Comparison of ENCODE assay signal across 20 mouse cellular contexts in genomic region chr12:76603779-76604178, GRCm38 (mm10).
DNase-seq lines count a peak whose midpoint lies in the region; ATAC-seq and TF ChIP-seq lines count a peak whose summit lies in the region.
"Had no signal": no experiment of that assay in that cellular context is flagged by ENCODE, and none has a peak within 500 bp of the region (broad histone marks: within the 10 kb centered on the region; RNA-seq: fewer than 3 reads in every experiment).

No protein-coding gene starts in this region.

- H3K4me2 ChIP-seq in embryonic facial prominence, embryonic 14.5 days (ENCODE audit: low read depth, low read length): no peak overlapping the region
- no peak overlapping the region for H3K4me2 ChIP-seq in limb, embryonic 13.5 days (replicated peaks)
- H3K4me2 ChIP-seq in myocyte (ENCODE audit: low read depth): no peak overlapping the region
- H3K4me2 ChIP-seq in neural tube, embryonic 15.5 days: no peak overlapping the region
- H3K4me2 ChIP-seq: embryonic facial prominence, embryonic 13.5 days; forebrain, embryonic 13.5 days; heart, embryonic 12.5 days; hindbrain, embryonic 15.5 days had no signal

- H3K79me2 ChIP-seq in myocyte (ENCODE audit: control insufficient read depth, insufficient read depth): no peaks in the 10 kb centered on the region

- no peak for TF ChIP-seq POLR2A in myocyte (IDR thresholded peaks at IDR 0.05; ENCODE audit: insufficient read length, low read depth)

- no peaks in the 10 kb centered on the region for H3K36me3 ChIP-seq in embryonic facial prominence, embryonic 14.5 days (ENCODE audit: control insufficient read depth, insufficient read depth, low read length)
- H3K36me3 ChIP-seq in embryonic facial prominence, embryonic 10.5 days (replicated peaks): no peaks in the 10 kb centered on the region
- no peaks in the 10 kb centered on the region for H3K36me3 ChIP-seq in limb, embryonic 13.5 days
- H3K36me3 ChIP-seq in limb, embryonic 10.5 days: no peaks in the 10 kb centered on the region
- H3K36me3 ChIP-seq in myocyte (ENCODE audit: control insufficient read depth, insufficient read depth): no peaks in the 10 kb centered on the region
- peaks cover 15% of the 10 kb centered on the region for H3K36me3 ChIP-seq in neural tube, embryonic 15.5 days
- H3K36me3 ChIP-seq: embryonic facial prominence, embryonic 13.5 days had no signal

- H3K27ac ChIP-seq in embryonic facial prominence, embryonic 14.5 days (replicated peaks; ENCODE audit: low read depth, low read length): no peak overlapping the region
- no peak overlapping the region for H3K27ac ChIP-seq in embryonic facial prominence, embryonic 10.5 days (replicated peaks)
- H3K27ac ChIP-seq in limb, embryonic 13.5 days: no peak overlapping the region
- H3K27ac ChIP-seq in limb, embryonic 10.5 days: no peak overlapping the region
- no peak overlapping the region for H3K27ac ChIP-seq in neural tube, embryonic 15.5 days (replicated peaks)
- H3K27ac ChIP-seq: embryonic facial prominence, embryonic 13.5 days; forebrain, embryonic 13.5 days; hindbrain, embryonic 15.5 days had no signal

- no peaks in the 10 kb centered on the region for H3K9me3 ChIP-seq in embryonic facial prominence, embryonic 14.5 days (ENCODE audit: control insufficient read depth, low read length)
- no peaks in the 10 kb centered on the region for H3K9me3 ChIP-seq in embryonic facial prominence, embryonic 10.5 days
- H3K9me3 ChIP-seq in limb, embryonic 13.5 days: no peaks in the 10 kb centered on the region
- no peaks in the 10 kb centered on the region for H3K9me3 ChIP-seq in limb, embryonic 10.5 days (replicated peaks)
- H3K9me3 ChIP-seq in neural tube, embryonic 15.5 days (replicated peaks): no peaks in the 10 kb centered on the region
- H3K9me3 ChIP-seq: embryonic facial prominence, embryonic 13.5 days; forebrain, embryonic 13.5 days; heart, embryonic 12.5 days; hindbrain, embryonic 15.5 days had no signal

- no peak overlapping the region for H3K4me3 ChIP-seq in embryonic facial prominence, embryonic 14.5 days (ENCODE audit: low read depth, low read length)
- H3K4me3 ChIP-seq in embryonic facial prominence, embryonic 10.5 days: no peak overlapping the region
- no peak overlapping the region for H3K4me3 ChIP-seq in limb, embryonic 13.5 days
- H3K4me3 ChIP-seq in limb, embryonic 10.5 days: no peak overlapping the region
- no peak overlapping the region for H3K4me3 ChIP-seq in myocyte
- H3K4me3 ChIP-seq in neural tube, embryonic 15.5 days (replicated peaks): no peak overlapping the region
- H3K4me3 ChIP-seq: embryonic facial prominence, embryonic 13.5 days; forebrain, embryonic 13.5 days; heart, embryonic 12.5 days; hindbrain, embryonic 15.5 days had no signal

- H3ac ChIP-seq in myocyte (ENCODE audit: control insufficient read depth, insufficient read length): no peak overlapping the region

- ATAC-seq in embryonic facial prominence, embryonic 14.5 days (ENCODE audit: low read depth): 0 out of 2 replicates have a peak, but pooled peaks have one; percentile 33
- peak; percentile 22; the same call in 1 of the 2 replicates for ATAC-seq in limb, embryonic 13.5 days (ENCODE audit: low FRiP score, low read depth)
- no peak for ATAC-seq in neural tube, embryonic 15.5 days (ENCODE audit: low FRiP score)
- ATAC-seq: activated CD4-positive, CD25-positive, alpha-beta regulatory T cell, adult 4 months; forebrain, embryonic 13.5 days; forebrain, postnatal 0 days; Patski had no signal

- no peak overlapping the region for H3K9ac ChIP-seq in embryonic facial prominence, embryonic 14.5 days (ENCODE audit: low read depth, low read length)
- H3K9ac ChIP-seq in limb, embryonic 13.5 days: no peak overlapping the region
- H3K9ac ChIP-seq in neural tube, embryonic 15.5 days (replicated peaks): no peak overlapping the region
- H3K9ac ChIP-seq: embryonic facial prominence, embryonic 13.5 days; forebrain, embryonic 13.5 days; forebrain, postnatal 0 days; heart, embryonic 12.5 days; hindbrain, embryonic 15.5 days had no signal

- H3K27me3 ChIP-seq in embryonic facial prominence, embryonic 14.5 days (replicated peaks; ENCODE audit: control insufficient read depth, insufficient read depth, low read length): no peaks in the 10 kb centered on the region
- 0 out of 2 replicates have a peak, but pooled peaks cover 4% of the 10 kb centered on the region for H3K27me3 ChIP-seq in embryonic facial prominence, embryonic 10.5 days (replicated peaks; ENCODE audit: low read depth, poor library complexity, severe bottlenecking)
- 0 out of 2 replicates have a peak, but pooled peaks cover 3% of the 10 kb centered on the region for H3K27me3 ChIP-seq in limb, embryonic 13.5 days
- 0 out of 2 replicates have a peak, but pooled peaks cover 7% of the 10 kb centered on the region for H3K27me3 ChIP-seq in limb, embryonic 10.5 days (ENCODE audit: low read depth, poor library complexity, severe bottlenecking)
- H3K27me3 ChIP-seq in myocyte (ENCODE audit: control insufficient read depth, insufficient read depth, insufficient read length): peaks cover 29% of the 10 kb centered on the region
- no peaks in the 10 kb centered on the region for H3K27me3 ChIP-seq in neural tube, embryonic 15.5 days (replicated peaks)
- H3K27me3 ChIP-seq: embryonic facial prominence, embryonic 13.5 days; forebrain, embryonic 13.5 days; hindbrain, embryonic 15.5 days; Patski had no signal

- H3K4me1 ChIP-seq in embryonic facial prominence, embryonic 14.5 days (ENCODE audit: control insufficient read depth, insufficient read depth, low read length): no peaks in the 10 kb centered on the region
- peaks cover 11% of the 10 kb centered on the region for H3K4me1 ChIP-seq in embryonic facial prominence, embryonic 10.5 days
- H3K4me1 ChIP-seq in limb, embryonic 13.5 days: 0 out of 2 replicates have a peak, but pooled peaks cover 6% of the 10 kb centered on the region
- H3K4me1 ChIP-seq in limb, embryonic 10.5 days: no peaks in the 10 kb centered on the region
- H3K4me1 ChIP-seq in neural tube, embryonic 15.5 days: no peaks in the 10 kb centered on the region
- H3K4me1 ChIP-seq: embryonic facial prominence, embryonic 13.5 days; forebrain, embryonic 13.5 days had no signal

- no peak for DNase-seq in embryonic facial prominence, embryonic 14.5 days (ENCODE audit: low spot score)
- DNase-seq in embryonic facial prominence, embryonic 10.5 days (ENCODE audit: low spot score): no peak
- no peak for DNase-seq in limb, embryonic 10.5 days (ENCODE audit: low spot score)
- DNase-seq in 3T3-L1 (ENCODE audit: low read depth, low spot score): peak; percentile 15
- DNase-seq: adrenal gland, postnatal 14 days; cerebellum, adult 11-12 months; cerebellum, adult 9-10 months; forebrain, postnatal 0 days; gastrocnemius, postnatal 36 days; heart, adult 11 months; heart, postnatal 36 days had no signal

- 80% methylated on average over 9 of the region's 9 CpGs for WGBS in embryonic facial prominence, embryonic 14.5 days
- 92% methylated on average over 9 of the region's 9 CpGs for WGBS in embryonic facial prominence, embryonic 10.5 days
- WGBS in limb, embryonic 13.5 days: 83% methylated on average over 9 of the region's 9 CpGs
- WGBS in limb, embryonic 10.5 days: 95% methylated on average over 9 of the region's 9 CpGs
- WGBS in neural tube, embryonic 15.5 days: 95% methylated on average over 9 of the region's 9 CpGs

TF ChIP-seq in myocyte, 11 proteins besides CTCF, POLR2A, EP300 and RAD21:
- TF ChIP-seq TCF12 (IDR thresholded peaks at IDR 0.05; ENCODE audit: insufficient read depth, poor library complexity, severe bottlenecking) (no peak), USF1 (IDR thresholded peaks at IDR 0.05; ENCODE audit: low read depth) (peak; percentile 44), SRF (IDR thresholded peaks at IDR 0.05; ENCODE audit: control insufficient read depth, insufficient read length, low read depth) (no peak), MAX (IDR thresholded peaks at IDR 0.05; ENCODE audit: low read depth) (no peak), POLR2AphosphoS2 (IDR thresholded peaks at IDR 0.05; ENCODE audit: insufficient read length, low read depth) (no peak), CEBPB (IDR thresholded peaks at IDR 0.05; ENCODE audit: insufficient read depth, poor library complexity, severe bottlenecking) (no peak), REST (IDR thresholded peaks at IDR 0.05; ENCODE audit: insufficient read depth, insufficient read length) (no peak), TCF3 (IDR thresholded peaks at IDR 0.05; ENCODE audit: insufficient read length, low read depth) (no peak)
